Mouse (Mus musculus) myocyte (in vitro differentiated cells): ENCODE data around the gene Bbs2.

ENCODE experiments used
- MAX ChIP-seq: IDR thresholded peaks from one replicate; pipeline ENCODE4 v1.6.1; 2011; ENCODE audit warnings: low read depth, mild to moderate bottlenecking, control low read depth
- POLR2A ChIP-seq: IDR thresholded peaks from one replicate; pipeline ENCODE4 v1.6.1; 2011; ENCODE audit warnings: low read depth, mild to moderate bottlenecking, control low read depth, moderate library complexity; ENCODE audit not compliant: insufficient read length

GRCm38 (mm10) chr8:94023916-94024315 lies 74.8 kb downstream of the Bbs2 start:
- TF ChIP-seq POLR2A (no peak), MAX (no peak)
